Mouse (Mus musculus) lung, postnatal 10 days (tissue): ENCODE measurements at regions not wholly inside any gene's neighbourhood (a gene's known extent, or its start where the extent isn't known, plus 50 kb on each side); places are given as distances from the start of the nearest gene placed in this dataset.

Source experiments
- DNase-seq: peaks from one replicate; pipeline ENCODE4 v3.0.0; 2021

GRCm38 (mm10) chr17:3248875-3249274 lies 77.5 kb upstream of the Tiam2 start:
- DNase-seq, result no peak

- peak; percentile 41 for DNase-seq
Observed at GRCm38 (mm10) chr17:3249320-3249719, 77.1 kb upstream of the Tiam2 start.

GRCm38 (mm10) chr17:3251176-3251575 lies 75.2 kb upstream of the Tiam2 start:
- no peak for DNase-seq

GRCm38 (mm10) chr17:3251966-3252365 lies 74.4 kb upstream of the Tiam2 start:
- DNase-seq, result no peak

- peak; percentile 61 for DNase-seq
Observed at GRCm38 (mm10) chr17:3253508-3254176, 72.7 kb upstream of the Tiam2 start.

GRCm38 (mm10) chr17:3256765-3257164 lies 69.6 kb upstream of the Tiam2 start:
- no peak for DNase-seq

- no peak for DNase-seq
Observed at GRCm38 (mm10) chr17:3258811-3259510, 67.4 kb upstream of the Tiam2 start.

- DNase-seq, result no peak
Observed at GRCm38 (mm10) chr17:3260796-3261195, 65.6 kb upstream of the Tiam2 start.

- peak; percentile 88 for DNase-seq
Observed at GRCm38 (mm10) chr17:3273108-3274091, 53.0 kb upstream of the Tiam2 start.

GRCm38 (mm10) chr17:3274449-3275285 lies 51.7 kb upstream of the Tiam2 start:
- DNase-seq, result no peak
